Mouse (Mus musculus) ES-E14 (cell line): ENCODE results near the gene Ssna1. TPM values are rescaled to one million over a fixed set of nuclear protein-coding genes. Genes with fewer than 3 reads are reported as not detected.

ENCODE experiments used
- DNase-seq: peaks from one replicate; pipeline ENCODE4 v3.0.0-alpha.2; 2013; ENCODE audit warnings: low read depth, low spot score
- H3K27ac ChIP-seq: 2 replicates; pipeline ENCODE4 v1.5.1; 2012; ENCODE audit warnings: low read depth, mild to moderate bottlenecking, low read length, moderate library complexity, mixed read lengths; ENCODE audit not compliant: poor library complexity, insufficient read depth, severe bottlenecking
- H3K36me3 ChIP-seq: 2 replicates; pipeline ENCODE4 v1.6.1; 2012; ENCODE audit warnings: mild to moderate bottlenecking, low read length, moderate library complexity, mixed read lengths; ENCODE audit not compliant: control insufficient read depth, poor library complexity, insufficient read depth, severe bottlenecking
- H3K4me1 ChIP-seq, 2 experiments: fragments of 150-350 bp in 1 of 2; sonication (generic) in 1 of 2; 2 replicates each; pipeline ENCODE4 v1.6.1; 2012; ENCODE audit warnings: low read length in 2 of 2, mild to moderate bottlenecking in 1 of 2, mixed read lengths in 1 of 2; ENCODE audit not compliant: control insufficient read depth in 2 of 2, insufficient read depth in 2 of 2, poor library complexity in 1 of 2
- H3K4me3 ChIP-seq, 2 experiments: fragments of 150-350 bp in 1 of 2; sonication (generic) in 1 of 2; 2 replicates each; pipeline ENCODE4 v1.5.1; 2012; ENCODE audit warnings: low read length in 2 of 2, low read depth in 1 of 2, mild to moderate bottlenecking in 1 of 2, mixed read lengths in 1 of 2; ENCODE audit not compliant: insufficient read depth in 1 of 2, poor library complexity in 1 of 2, severe bottlenecking in 1 of 2
- H3K9ac ChIP-seq: 2 replicates; pipeline ENCODE4 v1.6.1; 2012; ENCODE audit warnings: low read depth, mild to moderate bottlenecking, low read length, mixed read lengths; ENCODE audit not compliant: poor library complexity, insufficient read depth, severe bottlenecking
- H3K9me3 ChIP-seq: fragments of 150-350 bp; sonication (generic); 2 replicates; pipeline ENCODE4 v1.6.1; 2012; ENCODE audit warnings: low read depth, mild to moderate bottlenecking, low read length; ENCODE audit not compliant: control insufficient read depth, insufficient read depth
- CHD2 ChIP-seq: IDR thresholded peaks from 2 replicates; pipeline ENCODE4 v1.6.1; 2014; ENCODE audit warnings: mild to moderate bottlenecking, low read depth, low read length, inconsistent platforms
- HCFC1 ChIP-seq: IDR thresholded peaks from 2 replicates; pipeline ENCODE4 v1.6.1; 2012; ENCODE audit warnings: low read length, inconsistent platforms, borderline replicate concordance; ENCODE audit not compliant: insufficient read depth
- MAFK ChIP-seq: IDR thresholded peaks from 2 replicates; pipeline ENCODE4 v1.6.1; 2014; ENCODE audit warnings: mild to moderate bottlenecking, low read depth, low read length, inconsistent platforms; ENCODE audit not compliant: insufficient read depth
- ZC3H11A ChIP-seq: IDR thresholded peaks from 2 replicates; pipeline ENCODE4 v1.6.1; 2012; ENCODE audit warnings: low read depth, mild to moderate bottlenecking, inconsistent platforms, low read length, borderline replicate concordance
- ZNF384 ChIP-seq: IDR thresholded peaks from 2 replicates; pipeline ENCODE4 v1.6.1; 2012; ENCODE audit warnings: low read depth, low read length, inconsistent platforms
- in situ Hi-C, 2 experiments: fragments of 600-800 bp; cut with MboI; formaldehyde crosslinking; loops; one replicate each; pipeline ENCODE4 v1.15.1; 2025; ENCODE audit warnings: low sequenced_read_pairs in 2 of 2, inconsistent platforms in 1 of 2; ENCODE audit not compliant: unreplicated experiment in 2 of 2
- total RNA-seq: library from RNA; depleted of rRNA; stranded (reverse); fragments of 300-350 nt; gene quantifications from 2 replicates; pipeline ENCODE4 v1.2.3, GENCODE M21; 2012

The Ssna1 gene
- total RNA-seq, 1 experiment: 70.6 TPM

DNA sequence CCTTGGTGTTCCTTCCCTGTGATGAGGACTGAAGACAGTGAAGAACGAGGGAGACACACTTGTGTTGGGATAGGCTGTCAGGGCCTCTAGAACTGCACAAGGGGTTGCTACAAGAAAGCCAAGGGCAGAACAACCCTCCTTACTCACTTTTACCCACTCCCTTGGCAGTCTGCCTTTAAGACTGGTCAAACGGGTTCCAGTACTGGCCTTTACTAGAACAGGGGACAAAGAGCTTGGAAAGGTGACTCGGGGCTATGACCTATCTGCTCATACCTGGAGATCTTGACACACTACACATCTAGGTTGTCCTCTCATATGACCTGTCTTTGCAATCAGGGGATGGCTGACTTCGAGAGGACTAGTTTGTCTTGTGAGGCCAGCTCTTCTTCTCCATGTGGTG lies 34.7 kb downstream of the Ssna1 start:
- no peak for DNase-seq
- Histone ChIP-seq H3K4me3 (no peak overlapping the region), H3K9me3 (no peaks in the 10 kb centered on the region), H3K9ac (no peak overlapping the region), H3K36me3 (no peaks in the 10 kb centered on the region), H3K4me1 (peaks cover 11 to 36% of the 10 kb centered on the region in 2 experiments), H3K27ac (no peak overlapping the region)
- in situ Hi-C loops: no loop called here
- TF ChIP-seq ZNF384: no peak
- TF ChIP-seq HCFC1: no peak
- TF ChIP-seq CHD2: no peak
- no peak for TF ChIP-seq ZC3H11A
- no peak for TF ChIP-seq MAFK

DNA sequence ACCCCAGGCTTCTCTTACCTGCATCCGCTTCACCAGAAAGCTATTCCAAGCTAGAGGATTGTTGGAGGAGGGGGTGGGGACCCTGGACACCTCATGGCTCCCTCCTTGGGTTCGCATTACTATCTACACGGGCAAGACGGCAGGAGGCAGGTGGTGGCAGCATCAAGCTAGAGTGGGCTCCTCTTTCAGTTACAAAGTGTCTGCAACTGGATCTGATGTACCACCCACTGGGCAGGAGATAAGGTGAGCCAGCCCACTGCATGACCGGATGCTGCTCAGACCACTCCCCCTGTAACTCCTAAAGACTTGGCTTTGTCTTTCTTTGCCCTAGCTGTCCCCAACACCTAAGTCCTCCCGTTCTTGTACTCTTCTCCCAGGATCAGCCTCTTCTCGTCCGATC lies 35.6 kb downstream of the Ssna1 start, which contains the start of gene Rnf224:
Gene Rnf224, minus strand, starts transcription at position 174 of the 400 bp plus-strand sequence.
- Histone ChIP-seq H3K9ac (no peak within 1 kb of the TSS), H3K27ac (no peak within 1 kb of the TSS), H3K9me3 (no peaks in the 10 kb centered on the region), H3K4me1 (peaks cover 11 to 39% of the 10 kb centered on the region in 2 experiments), H3K36me3 (no peaks in the 10 kb centered on the region), H3K4me3 (no peak within 1 kb of the TSS)
- TF ChIP-seq ZNF384: no peak
- TF ChIP-seq ZC3H11A: no peak
- TF ChIP-seq CHD2: no peak
- TF ChIP-seq HCFC1: no peak
- TF ChIP-seq MAFK: no peak
- no peak for DNase-seq
- in situ Hi-C loops: no loop called here

DNA sequence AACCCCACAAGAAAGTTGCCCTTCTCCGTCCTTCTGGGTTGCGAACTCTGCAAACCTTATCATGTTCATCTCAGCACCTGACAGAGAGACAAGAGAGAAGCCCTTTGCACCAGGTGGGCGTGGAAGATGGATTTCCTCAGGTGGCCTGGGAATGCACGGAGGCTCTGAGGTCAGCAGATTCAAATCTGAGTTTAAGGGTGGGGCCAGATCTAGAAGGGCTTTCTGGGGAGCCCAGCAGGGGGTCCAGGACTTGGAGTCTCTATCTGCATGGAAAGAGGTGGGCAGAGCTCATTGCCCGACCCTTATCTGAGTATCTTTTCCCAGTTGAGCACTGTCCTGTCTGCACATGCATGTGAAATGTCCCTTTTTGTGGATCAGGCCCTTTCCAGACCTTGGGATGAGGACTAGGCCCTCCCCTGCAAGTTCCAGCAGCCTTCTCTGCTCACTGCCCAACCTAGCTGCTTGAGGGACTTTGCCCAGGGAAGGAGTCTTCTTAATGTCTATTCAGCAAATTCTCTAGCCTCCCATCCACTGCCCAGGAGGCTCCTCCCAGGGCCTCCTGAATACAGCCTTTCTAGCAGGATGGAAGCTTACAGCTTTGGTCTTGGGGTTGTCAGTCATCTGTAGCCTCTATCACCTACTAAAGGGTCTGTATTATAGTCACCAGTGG lies 37.6 kb downstream of the Ssna1 start:
- H3K4me3 ChIP-seq: no peak overlapping the region
- no peak for DNase-seq
- no peaks in the 10 kb centered on the region for H3K9me3 ChIP-seq
- no peaks in the 10 kb centered on the region for H3K36me3 ChIP-seq
- in situ Hi-C loops: no loop called here
- no peak overlapping the region for H3K27ac ChIP-seq
- TF ChIP-seq ZNF384 (no peak), HCFC1 (no peak), CHD2 (no peak), MAFK (no peak), ZC3H11A (no peak)
- H3K9ac ChIP-seq: no peak overlapping the region
- peaks cover 6 to 39% of the 10 kb centered on the region in 2 experiments for H3K4me1 ChIP-seq

DNA sequence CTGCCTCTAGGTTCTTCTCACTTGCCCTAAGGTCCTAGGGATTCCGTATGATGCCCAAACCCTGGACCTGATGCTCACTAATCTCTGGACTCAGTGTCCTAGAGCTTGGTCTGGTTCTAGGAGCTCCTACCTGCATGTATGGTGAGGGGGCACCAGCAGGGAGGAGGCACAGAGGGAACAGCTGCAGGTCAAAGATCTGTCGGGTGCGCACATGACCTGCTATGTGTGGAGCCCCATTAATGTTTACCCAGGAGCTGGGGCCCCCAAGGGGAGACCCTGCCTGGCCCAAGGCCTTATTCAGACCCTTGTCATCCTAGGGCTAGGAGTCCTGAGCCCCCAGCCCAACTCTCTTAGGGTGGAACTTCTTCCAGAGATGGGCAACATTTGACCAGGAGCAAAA lies 38.2 kb downstream of the Ssna1 start, which contains the start of gene Slc34a3:
Gene Slc34a3, minus strand, starts transcription at position 315 of the 400 bp plus-strand sequence.
- in situ Hi-C loops: no loop called here
- Histone ChIP-seq H3K36me3 (no peaks in the 10 kb centered on the region), H3K4me1 (peaks cover 6 to 38% of the 10 kb centered on the region in 2 experiments), H3K27ac (no peak within 1 kb of the TSS), H3K9me3 (no peaks in the 10 kb centered on the region), H3K9ac (no peak within 1 kb of the TSS), H3K4me3 (no peak within 1 kb of the TSS)
- DNase-seq: no peak
- no peak for TF ChIP-seq HCFC1
- no peak for TF ChIP-seq ZNF384
- no peak for TF ChIP-seq ZC3H11A
- TF ChIP-seq MAFK: no peak
- no peak for TF ChIP-seq CHD2

DNA sequence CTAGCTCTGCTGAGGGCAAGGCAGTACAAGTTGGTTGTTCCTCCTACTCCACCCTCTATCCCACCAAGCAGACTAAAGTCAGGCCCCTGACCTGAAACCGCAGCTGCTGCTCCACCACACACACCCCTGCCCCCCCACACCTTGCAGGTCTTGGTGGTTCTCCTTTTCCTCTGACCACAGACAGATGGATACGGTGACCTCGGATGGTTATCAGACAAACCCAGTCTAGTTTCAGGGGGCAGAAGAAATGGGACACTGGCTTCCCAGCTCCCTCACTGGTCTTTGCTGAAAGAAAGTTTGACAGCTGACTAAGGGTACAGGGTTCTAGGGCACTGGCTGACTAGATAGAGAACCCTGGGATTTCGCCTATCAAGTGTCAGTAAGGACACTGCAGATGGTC lies 38.8 kb downstream of the Ssna1 start:
- in situ Hi-C loops: no loop called here
- H3K9ac ChIP-seq: no peak overlapping the region
- no peak overlapping the region for H3K27ac ChIP-seq
- TF ChIP-seq CHD2 (no peak), MAFK (no peak), ZC3H11A (no peak), ZNF384 (no peak), HCFC1 (no peak)
- DNase-seq: no peak
- H3K4me3 ChIP-seq: no peak overlapping the region
- H3K9me3 ChIP-seq: no peaks in the 10 kb centered on the region
- H3K36me3 ChIP-seq: no peaks in the 10 kb centered on the region
- peaks cover 6 to 41% of the 10 kb centered on the region in 2 experiments for H3K4me1 ChIP-seq
